Comparison of ENCODE assay signal across 8 mouse cellular contexts in the genomic region with DNA sequence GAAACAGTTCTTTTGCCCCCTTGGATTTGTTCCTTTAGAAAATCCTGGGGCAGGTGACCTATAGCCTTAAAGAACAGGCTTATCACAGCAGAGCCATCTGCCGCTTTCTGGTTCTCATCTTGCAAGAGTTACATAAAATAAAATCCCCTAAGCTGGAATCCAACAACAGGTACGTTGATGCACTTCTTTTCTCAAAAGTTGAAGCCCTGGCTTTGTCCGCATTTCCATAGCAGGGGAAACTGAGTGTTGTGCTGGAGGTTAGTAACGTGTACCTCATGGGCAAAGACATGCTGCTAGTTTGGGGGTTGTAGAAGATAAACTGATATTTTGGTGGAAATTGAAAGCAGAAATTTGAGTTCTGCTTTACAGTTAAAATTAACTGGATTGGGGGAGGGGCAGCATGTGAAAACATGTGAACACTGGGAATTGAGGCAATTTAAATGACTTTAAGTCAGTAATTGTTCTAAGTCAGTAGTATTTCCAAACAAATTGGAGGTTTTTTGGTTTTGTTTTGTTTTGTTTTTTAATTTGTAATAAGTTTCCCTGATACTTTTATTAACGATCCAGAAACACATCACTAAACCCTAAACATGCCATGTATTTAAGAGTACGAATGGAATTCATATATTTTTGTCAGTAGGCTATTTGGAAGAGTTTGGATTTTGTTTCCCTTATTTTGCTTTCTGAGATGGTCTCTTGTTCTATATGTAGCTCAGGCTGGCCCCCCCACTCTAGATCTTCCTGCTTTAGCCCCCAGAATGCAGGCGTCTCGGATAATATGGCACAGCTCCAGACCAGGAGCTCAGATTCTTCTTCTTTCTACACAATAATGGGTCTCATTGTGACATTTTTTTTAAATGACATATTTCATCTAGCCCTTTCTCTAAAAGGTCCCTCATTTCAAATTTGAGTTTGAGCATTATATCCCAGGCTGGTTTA. TPM values are rescaled to one million over a fixed set of nuclear protein-coding genes. Genes with fewer than 3 reads are reported as not detected.
A peak's percentile ranks its signal among the peaks of the same experiment; 100 is the strongest.
DNase-seq lines count a peak whose midpoint lies in the region; ATAC-seq and TF ChIP-seq lines count a peak whose summit lies in the region.

No protein-coding gene starts in this region.

- no peaks in the 10 kb centered on the region for H3K27me3 ChIP-seq in intestine, embryonic 16.5 days (replicated peaks; ENCODE audit: control insufficient read depth, insufficient read depth, low read length)
- H3K27me3 ChIP-seq in small intestine, adult 2 months (ENCODE audit: control insufficient read depth, insufficient read depth, low read length), result no peaks in the 10 kb centered on the region

- peak overlapping the region; percentile 73 for H3K4me3 ChIP-seq in gastrocnemius, adult 2 months
- peak overlapping the region; percentile 55 for H3K4me3 ChIP-seq in intestine, embryonic 16.5 days (ENCODE audit: low read length)
- H3K4me3 ChIP-seq in small intestine, adult 2 months (ENCODE audit: low read depth, low read length), result peak overlapping the region; percentile 36; the same call in 1 of the 2 replicates

- no peak for DNase-seq in gastrocnemius, adult 2 months
- no peak for DNase-seq in gastrocnemius, postnatal 36 days
- DNase-seq in thymus, postnatal 25 days, result peak; percentile 31
- no peak for DNase-seq in thymus, postnatal 36 days
- DNase-seq in left cerebral cortex, adult 18-20 months (ENCODE audit: low spot score in 2 of 2), result no peak
- DNase-seq in lung, postnatal 4 days, result no peak

- peaks cover 25% of the 10 kb centered on the region for H3K4me1 ChIP-seq in intestine, embryonic 16.5 days (ENCODE audit: control insufficient read depth, insufficient read depth, low read length)
- H3K4me1 ChIP-seq in small intestine, adult 2 months (ENCODE audit: control insufficient read depth, insufficient read depth, insufficient read length, low read length), result peaks cover 22% of the 10 kb centered on the region

- H3K9ac ChIP-seq in intestine, embryonic 16.5 days (ENCODE audit: low read depth, low read length), result peak overlapping the region; percentile 61

- H3K36me3 ChIP-seq in intestine, embryonic 16.5 days (ENCODE audit: control insufficient read depth, insufficient read depth, low read length), result no peaks in the 10 kb centered on the region; the same call in 1 of the 2 replicates
- peaks cover 33% of the 10 kb centered on the region for H3K36me3 ChIP-seq in small intestine, adult 2 months (ENCODE audit: control insufficient read depth, insufficient read depth, low read length)

- no peak for TF ChIP-seq CTCF in gastrocnemius, adult 2 months (IDR thresholded peaks at IDR 0.05)
- TF ChIP-seq CTCF in small intestine, adult 2 months (IDR thresholded peaks at IDR 0.05; ENCODE audit: extremely low read depth, insufficient read length, insufficient replicate concordance, low read depth, low read length), result no peak

- 21% methylated on average over 8 of the region's 8 CpGs for WGBS in intestine, embryonic 16.5 days
- WGBS in small intestine, adult 2 months, result 13% methylated on average over 8 of the region's 8 CpGs

- intact Hi-C loops in gastrocnemius, adult 2 months (cut with DNase I), result loop anchor here (5.0 to 10.0 kb wide), 2 partner anchors 202 to 315 kb away; no protein-coding TSS in a partner anchor
- intact Hi-C loops in gastrocnemius, postnatal 36 days (cut with DNase I), result no loop called here

- peak overlapping the region; percentile 69 for H3K27ac ChIP-seq in gastrocnemius, adult 2 months
- H3K27ac ChIP-seq in intestine, embryonic 16.5 days (ENCODE audit: low read length), result no peak overlapping the region
- H3K27ac ChIP-seq in small intestine, adult 2 months (ENCODE audit: insufficient read depth, low read depth, low read length), result peak overlapping the region; percentile 73

- H3K9me3 ChIP-seq in intestine, embryonic 16.5 days (ENCODE audit: control insufficient read depth, low read length), result no peaks in the 10 kb centered on the region

- no peak for ATAC-seq in intestine, embryonic 16.5 days

- H3K4me2 ChIP-seq in intestine, embryonic 16.5 days (ENCODE audit: low read depth, low read length), result peak overlapping the region; percentile 73

- no peak for TF ChIP-seq POLR2A in small intestine, adult 2 months (IDR thresholded peaks at IDR 0.05; ENCODE audit: low read depth, low read length)

RNA-seq across cellular contexts. Expression of a gene that starts 3.4 kb away (rescaled TPM):
- total RNA-seq in gastrocnemius, adult 2 months (2021), result 10 to 100 TPM; 12.8 to 15.0 TPM
- 10 to 100 TPM; 13.2 to 15.5 TPM for total RNA-seq in gastrocnemius, postnatal 36 days (2021)
- polyA plus RNA-seq in intestine, embryonic 16.5 days (2015; fragmentation: Nextera tagmentation; extraction: Ambion mirVana), result 43.2 and 43.9 TPM in 2 replicates
- 8.3 and 32.7 TPM in 2 replicates for polyA plus RNA-seq in small intestine, adult 2 months (2012; rRNA removed)
- 10 to 100 TPM; 33.7 to 37.3 TPM for total RNA-seq in left cerebral cortex, adult 18-20 months (2021)
